Mouse (Mus musculus) lung, postnatal 0 days (tissue): ENCODE results near the gene Taldo1.
A peak's percentile ranks its signal among the peaks of the same experiment; 100 is the strongest.

ENCODE experiments used
- CTCF ChIP-seq: IDR thresholded peaks from 2 replicates; pipeline ENCODE4 v1.5.1; 2016; ENCODE audit warnings: antibody characterized with exemption, mild to moderate bottlenecking
- EP300 ChIP-seq: IDR thresholded peaks from 2 replicates; pipeline ENCODE4 v1.6.1; 2016; ENCODE audit warnings: antibody characterized with exemption, mild to moderate bottlenecking, control low read depth

GRCm38 (mm10) chr7:141413809-141414584 lies 22.0 kb downstream of the Taldo1 start, which contains the start of gene Gatd1:
- TF ChIP-seq CTCF (peak; percentile 48), EP300 (no peak)
